Mouse (Mus musculus) liver, embryonic 16.5 days (tissue): Measurements from ENCODE around the gene Tcf7l2. TPM values are rescaled to one million over a fixed set of nuclear protein-coding genes. Genes with fewer than 3 reads are reported as not detected.
A peak's percentile ranks its signal among the peaks of the same experiment; 100 is the strongest.

ENCODE experiments used
- ATAC-seq: fragments of 200-750 bp; cut with Nextera tagmentation; 2 replicates; pipeline ENCODE4 v1.8.0; 2017; ENCODE audit warnings: low read depth, mild to moderate bottlenecking, moderate number of reproducible peaks, moderate library complexity
- H3K27ac ChIP-seq: fragments of 300-500 bp; sonication (generic); 2 replicates; pipeline ENCODE4 v1.5.1; 2014; ENCODE audit warnings: mild to moderate bottlenecking, low read length
- H3K27me3 ChIP-seq: fragments of 300-500 bp; sonication (generic); 2 replicates; pipeline ENCODE4 v1.6.1; 2014; ENCODE audit warnings: low read depth, low read length, mixed read lengths; ENCODE audit not compliant: control insufficient read depth, insufficient read depth
- H3K36me3 ChIP-seq: fragments of 300-500 bp; sonication (generic); 2 replicates; pipeline ENCODE4 v1.6.1; 2014; ENCODE audit warnings: mild to moderate bottlenecking; ENCODE audit not compliant: control insufficient read depth, insufficient read depth
- H3K4me1 ChIP-seq: fragments of 300-500 bp; sonication (generic); 2 replicates; pipeline ENCODE4 v1.6.1; 2014; ENCODE audit warnings: low read depth, low read length, mixed read lengths; ENCODE audit not compliant: control insufficient read depth
- H3K4me2 ChIP-seq: fragments of 300-500 bp; sonication (generic); 2 replicates; pipeline ENCODE4 v1.6.1; 2014; ENCODE audit warnings: low read depth, low read length, mixed read lengths
- H3K4me3 ChIP-seq: fragments of 300-500 bp; sonication (generic); 2 replicates; pipeline ENCODE4 v1.5.1; 2014; ENCODE audit warnings: low read depth, mild to moderate bottlenecking, low read length
- H3K9ac ChIP-seq: fragments of 300-500 bp; sonication (generic); 2 replicates; pipeline ENCODE4 v1.6.1; 2014; ENCODE audit warnings: low read depth, low read length
- H3K9me3 ChIP-seq: fragments of 300-500 bp; sonication (generic); replicated peaks from 2 replicates; pipeline ENCODE4 v1.6.1; 2016; ENCODE audit warnings: low read length; ENCODE audit not compliant: control insufficient read depth
- WGBS: fragments of 180-500 bp; shearing (Covaris S2); extraction: QIAGEN DNeasy Blood & Tissue Kit; methylation state at CpG from one replicate; pipeline ENCODE4 v1.1.7; 2014; ENCODE audit not compliant: insufficient replicate concordance; 5-methylcytosine and 5-hydroxymethylcytosine counted together
- polyA plus RNA-seq: library from polyadenylated mRNA; unstranded; fragments of >200 nt; fragmentation: Nextera tagmentation; extraction: Ambion mirVana; gene quantifications from 2 replicates; pipeline ENCODE4 v1.2.1, GENCODE M21; 2015

Gene Tcf7l2
- polyA plus RNA-seq, 1 experiment from 2014 or later: 20.7 TPM

GRCm38 (mm10) chr19:55938254-55939046 lies 196.8 kb downstream of the Tcf7l2 start:
- Histone ChIP-seq H3K4me3 (peak overlapping the region; percentile 54), H3K4me1 (peaks cover 48% of the 10 kb centered on the region), H3K36me3 (no peaks in the 10 kb centered on the region; the same call in 1 of the 2 replicates), H3K27me3 (no peaks in the 10 kb centered on the region), H3K9me3 (no peaks in the 10 kb centered on the region), H3K4me2 (peak overlapping the region; percentile 65), H3K27ac (peak overlapping the region; percentile 99), H3K9ac (peak overlapping the region; percentile 62)
- ATAC-seq: peak; percentile 68
- WGBS: 34% methylated on average over 21 of the region's 21 CpGs

GRCm38 (mm10) chr19:55939090-55939489 lies 197.5 kb downstream of the Tcf7l2 start:
- Histone ChIP-seq H3K9ac (peak overlapping the region; percentile 62), H3K27ac (peak overlapping the region; percentile 99), H3K4me3 (peak overlapping the region; percentile 54), H3K4me1 (peaks cover 48% of the 10 kb centered on the region), H3K36me3 (no peaks in the 10 kb centered on the region; the same call in 1 of the 2 replicates), H3K27me3 (no peaks in the 10 kb centered on the region), H3K9me3 (no peaks in the 10 kb centered on the region), H3K4me2 (peak overlapping the region; percentile 65)
- 22% methylated on average over 5 of the region's 5 CpGs for WGBS
- ATAC-seq: peak; percentile 19

GRCm38 (mm10) chr19:55939719-55940118 lies 198.1 kb downstream of the Tcf7l2 start:
- WGBS: 71% methylated on average over 4 of the region's 4 CpGs
- peaks cover 48% of the 10 kb centered on the region for H3K4me1 ChIP-seq
- peak overlapping the region; percentile 99 for H3K27ac ChIP-seq
- H3K9ac ChIP-seq: peak overlapping the region; percentile 62
- H3K4me2 ChIP-seq: peak overlapping the region; percentile 65
- no peak for ATAC-seq
- H3K36me3 ChIP-seq: no peaks in the 10 kb centered on the region; the same call in 1 of the 2 replicates
- H3K27me3 ChIP-seq: no peaks in the 10 kb centered on the region
- peak overlapping the region; percentile 54 for H3K4me3 ChIP-seq
- H3K9me3 ChIP-seq: no peaks in the 10 kb centered on the region

- WGBS: 46% methylated on average over 11 of the region's 11 CpGs
- Histone ChIP-seq H3K9me3 (no peaks in the 10 kb centered on the region), H3K27ac (peak overlapping the region; percentile 99), H3K36me3 (no peaks in the 10 kb centered on the region; the same call in 1 of the 2 replicates), H3K4me1 (peaks cover 46% of the 10 kb centered on the region), H3K4me3 (peak overlapping the region; percentile 71), H3K27me3 (no peaks in the 10 kb centered on the region), H3K9ac (peak overlapping the region; percentile 71), H3K4me2 (peak overlapping the region; percentile 65)
- no peak for ATAC-seq
Observed at GRCm38 (mm10) chr19:55940538-55941252, 199.1 kb downstream of the Tcf7l2 start.

- peak; percentile 91 for ATAC-seq
Observed at GRCm38 (mm10) chr19:55941253-55942125, 199.9 kb downstream of the Tcf7l2 start.

GRCm38 (mm10) chr19:55951397-55951796 lies 209.8 kb downstream of the Tcf7l2 start:
- H3K4me3 ChIP-seq: no peak overlapping the region
- 80% methylated on average over 5 of the region's 5 CpGs for WGBS
- H3K4me2 ChIP-seq: no peak overlapping the region

More at GRCm38 (mm10) chr19:55941253-55942125, 199.9 kb downstream of the Tcf7l2 start:
- H3K27me3 ChIP-seq: no peaks in the 10 kb centered on the region
- no peaks in the 10 kb centered on the region for H3K9me3 ChIP-seq
- peak overlapping the region; percentile 76 for H3K4me2 ChIP-seq
- no peaks in the 10 kb centered on the region; the same call in 1 of the 2 replicates for H3K36me3 ChIP-seq
- peak overlapping the region; percentile 83 for H3K9ac ChIP-seq
- 34% methylated on average over 16 of the region's 16 CpGs for WGBS
- H3K4me3 ChIP-seq: peak overlapping the region; percentile 71
- peaks cover 38% of the 10 kb centered on the region for H3K4me1 ChIP-seq
- H3K27ac ChIP-seq: peak overlapping the region; percentile 99

GRCm38 (mm10) chr19:55953207-55953606 lies 211.6 kb downstream of the Tcf7l2 start:
- no peaks in the 10 kb centered on the region; the same call in 1 of the 2 replicates for H3K4me1 ChIP-seq
- H3K27ac ChIP-seq: no peak overlapping the region
- no peak for ATAC-seq
- H3K9ac ChIP-seq: 0 out of 2 replicates have a peak overlapping the region, but pooled peaks have one; percentile 8
- no peak overlapping the region for H3K4me2 ChIP-seq
- H3K27me3 ChIP-seq: no peaks in the 10 kb centered on the region
- H3K9me3 ChIP-seq: no peaks in the 10 kb centered on the region
- H3K36me3 ChIP-seq: no peaks in the 10 kb centered on the region; the same call in 1 of the 2 replicates
- no peak overlapping the region for H3K4me3 ChIP-seq
- WGBS: 78% methylated on average over 3 of the region's 3 CpGs

More at GRCm38 (mm10) chr19:55951397-55951796, 209.8 kb downstream of the Tcf7l2 start:
- ATAC-seq: no peak
- Histone ChIP-seq H3K9me3 (no peaks in the 10 kb centered on the region), H3K27me3 (no peaks in the 10 kb centered on the region), H3K27ac (no peak overlapping the region), H3K36me3 (no peaks in the 10 kb centered on the region; the same call in 1 of the 2 replicates), H3K4me1 (no peaks in the 10 kb centered on the region; the same call in 1 of the 2 replicates), H3K9ac (no peak overlapping the region)

GRCm38 (mm10) chr19:55955126-55955525 lies 213.5 kb downstream of the Tcf7l2 start:
- Histone ChIP-seq H3K27ac (no peak overlapping the region), H3K9me3 (peaks cover 3% of the 10 kb centered on the region; the same call in 1 of the 2 replicates), H3K27me3 (no peaks in the 10 kb centered on the region), H3K4me2 (no peak overlapping the region), H3K36me3 (no peaks in the 10 kb centered on the region; the same call in 1 of the 2 replicates), H3K4me1 (no peaks in the 10 kb centered on the region; the same call in 1 of the 2 replicates), H3K4me3 (no peak overlapping the region), H3K9ac (no peak overlapping the region)
- 55% methylated on average over 3 of the region's 3 CpGs for whole genome bisulfite sequencing
- ATAC-seq: no peak
